Mouse (Mus musculus) left cerebral cortex, adult 11 months (tissue): ENCODE results near the gene Itpr2.

Experiments
- DNase-seq: peaks from one replicate; pipeline ENCODE4 v3.0.0; 2022; ENCODE audit warnings: low spot score

Itpr2 gene

DNA sequence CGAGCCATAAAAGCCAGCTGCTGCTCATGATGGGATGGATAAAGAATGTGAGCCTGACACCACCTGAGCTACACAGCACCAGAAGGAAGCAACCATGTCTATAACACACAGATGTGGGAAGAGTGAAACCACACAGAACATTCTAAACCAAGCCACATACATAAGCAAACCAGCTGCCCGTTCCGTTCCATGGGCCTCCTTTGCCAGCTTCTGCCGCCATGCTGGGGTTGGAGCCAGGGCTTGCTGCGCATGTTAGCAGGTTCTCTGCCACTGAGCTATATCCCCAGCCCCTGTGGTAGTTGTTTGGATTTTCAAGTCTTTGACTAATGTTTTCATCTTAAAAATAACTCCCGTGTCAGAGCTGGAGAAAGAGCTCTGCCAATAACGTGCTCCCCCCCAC is 87.9 kb downstream of the Itpr2 start:
- DNase-seq, result no peak

DNA sequence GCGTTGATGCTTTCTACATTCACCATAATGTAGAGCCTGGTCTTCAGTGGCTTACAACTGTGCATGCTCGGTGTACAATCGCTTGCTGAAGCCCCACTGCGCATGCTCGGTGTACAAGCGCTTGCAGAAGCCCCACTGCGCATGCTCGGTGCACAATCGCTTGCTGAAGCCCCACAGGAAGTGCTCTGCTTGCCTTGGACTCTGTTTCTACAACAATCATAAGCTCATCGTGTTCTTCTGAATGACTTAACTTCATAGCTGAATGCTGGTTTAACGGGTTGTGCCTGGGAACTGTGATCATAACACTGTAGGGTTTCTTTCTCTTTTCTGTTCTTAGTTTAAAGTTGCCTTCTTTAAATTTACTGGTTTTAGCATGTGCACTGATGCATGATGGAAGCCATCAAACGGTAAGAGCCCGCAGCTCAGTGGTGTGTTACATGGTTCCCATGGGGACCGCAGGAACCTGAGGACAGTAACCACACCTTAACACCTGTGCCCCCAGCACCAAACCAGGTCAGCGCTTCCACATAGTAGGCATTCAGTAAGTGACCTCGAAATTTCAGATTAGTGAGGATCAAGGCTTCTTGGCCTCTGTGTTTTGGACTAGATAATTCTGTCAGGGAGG is 90.5 kb downstream of the Itpr2 start:
- DNase-seq, result no peak

DNA sequence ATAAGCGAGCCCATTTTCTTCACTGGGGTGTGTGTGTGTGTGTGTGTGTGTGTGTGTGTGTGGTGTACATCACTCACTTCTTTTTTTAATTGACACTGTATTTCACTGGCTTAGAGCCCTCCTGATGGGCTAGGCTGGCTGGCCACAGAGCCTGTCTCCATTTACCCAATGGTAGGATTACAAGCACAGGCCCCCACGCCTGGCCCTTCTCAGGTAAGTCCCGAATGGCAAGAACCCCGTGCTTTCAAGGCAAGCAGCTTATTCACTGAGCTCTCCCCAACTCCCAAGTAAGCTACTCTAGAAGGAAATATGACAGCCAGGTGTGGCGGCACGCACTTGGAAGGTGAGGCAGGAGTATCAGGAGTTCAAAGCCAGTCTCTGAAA is 91.6 kb downstream of the Itpr2 start:
- DNase-seq, result no peak

DNA sequence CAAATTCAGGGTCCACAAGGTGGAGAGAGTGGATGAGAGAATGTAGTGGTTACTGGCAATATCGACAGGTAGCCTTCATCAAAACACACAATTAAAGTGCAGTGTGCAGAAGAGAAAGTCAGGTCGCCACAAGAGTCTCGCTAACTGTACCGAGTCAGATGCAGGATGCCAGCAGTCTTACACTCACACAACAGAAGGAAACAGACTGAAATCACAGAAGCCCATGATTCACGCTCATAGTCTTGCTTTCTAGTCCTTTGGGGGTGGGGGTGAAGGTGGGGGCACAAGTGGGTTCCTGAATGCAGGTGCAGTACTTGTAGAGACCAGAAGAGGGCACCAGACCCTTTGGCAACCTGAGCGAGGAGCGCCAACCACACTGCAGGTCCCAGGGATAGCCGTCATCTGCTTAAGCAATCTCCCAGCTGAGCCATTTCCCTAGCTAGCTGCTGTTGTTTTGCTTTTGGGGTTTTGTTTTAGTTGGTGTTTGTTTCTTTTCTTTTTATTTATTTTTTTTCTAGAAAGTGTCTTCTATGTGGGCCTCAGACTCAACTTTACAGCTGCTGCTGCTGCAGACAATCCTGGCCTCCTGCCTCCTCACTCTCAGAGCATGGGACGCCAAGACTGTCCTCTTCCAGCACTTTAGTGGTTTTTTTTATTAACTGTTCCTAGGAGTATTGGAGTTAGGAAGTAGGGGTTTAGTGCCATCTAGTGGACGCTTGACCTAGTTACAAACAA is 92.2 kb downstream of the Itpr2 start:
- DNase-seq, result peak; percentile 57

DNA sequence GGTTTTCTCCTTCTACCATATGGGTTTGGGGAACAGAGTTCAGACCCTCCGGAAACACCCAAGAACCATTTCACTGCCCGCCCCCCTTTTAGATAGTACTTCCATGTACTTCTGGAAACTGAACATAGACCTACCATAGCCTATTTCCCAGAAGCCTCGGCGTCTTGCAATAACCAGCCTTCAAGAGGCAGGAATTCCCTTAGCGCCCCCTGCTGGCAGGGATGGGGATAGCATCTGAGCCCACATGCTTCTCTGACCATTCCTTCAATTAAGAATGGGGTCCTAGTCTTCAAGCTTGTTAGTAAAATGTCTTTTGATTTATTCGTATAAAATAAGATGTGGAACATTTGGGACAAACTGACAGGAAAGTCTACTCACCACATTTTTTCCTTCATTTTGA is 96.6 kb downstream of the Itpr2 start:
- DNase-seq, result no peak

DNA sequence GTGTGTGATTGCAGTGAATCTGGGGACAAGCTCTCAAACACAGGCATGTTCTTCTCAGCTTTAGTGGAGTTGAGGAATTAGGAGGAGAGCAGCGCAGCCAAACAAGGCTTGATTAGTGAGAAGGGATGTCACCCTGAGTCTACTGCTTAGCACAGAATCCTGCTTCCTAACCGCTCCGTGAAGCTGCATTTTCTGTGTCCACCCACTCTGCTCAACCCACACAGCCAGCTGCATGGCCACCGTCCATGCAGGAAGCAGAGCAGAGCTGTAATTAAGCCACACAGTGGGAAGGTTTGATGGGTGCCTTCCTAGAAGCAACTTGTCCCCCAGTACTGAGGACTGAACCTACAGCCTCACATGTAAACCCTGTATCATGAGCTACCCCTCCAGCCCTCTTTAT is 97.1 kb downstream of the Itpr2 start:
- DNase-seq, result peak; percentile 37

DNA sequence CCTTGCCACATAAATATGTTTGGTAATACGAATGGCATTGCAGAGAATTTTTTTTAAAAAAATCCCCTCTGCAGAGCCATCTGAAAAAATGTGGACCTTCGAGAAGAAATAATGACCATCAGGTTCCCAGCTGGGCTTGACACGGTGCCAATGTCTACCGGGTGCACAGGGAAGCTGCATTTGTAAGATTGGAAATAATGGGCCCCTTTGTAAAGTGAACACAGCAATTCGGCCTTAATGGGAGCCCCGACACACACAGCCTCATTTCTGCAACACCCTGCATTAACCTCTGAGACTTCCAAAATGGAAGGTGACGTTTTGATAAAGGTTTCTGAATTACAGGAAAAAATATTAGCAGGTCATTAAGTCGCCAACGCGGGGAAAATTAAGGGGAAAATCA is 97.9 kb downstream of the Itpr2 start:
- DNase-seq, result no peak

DNA sequence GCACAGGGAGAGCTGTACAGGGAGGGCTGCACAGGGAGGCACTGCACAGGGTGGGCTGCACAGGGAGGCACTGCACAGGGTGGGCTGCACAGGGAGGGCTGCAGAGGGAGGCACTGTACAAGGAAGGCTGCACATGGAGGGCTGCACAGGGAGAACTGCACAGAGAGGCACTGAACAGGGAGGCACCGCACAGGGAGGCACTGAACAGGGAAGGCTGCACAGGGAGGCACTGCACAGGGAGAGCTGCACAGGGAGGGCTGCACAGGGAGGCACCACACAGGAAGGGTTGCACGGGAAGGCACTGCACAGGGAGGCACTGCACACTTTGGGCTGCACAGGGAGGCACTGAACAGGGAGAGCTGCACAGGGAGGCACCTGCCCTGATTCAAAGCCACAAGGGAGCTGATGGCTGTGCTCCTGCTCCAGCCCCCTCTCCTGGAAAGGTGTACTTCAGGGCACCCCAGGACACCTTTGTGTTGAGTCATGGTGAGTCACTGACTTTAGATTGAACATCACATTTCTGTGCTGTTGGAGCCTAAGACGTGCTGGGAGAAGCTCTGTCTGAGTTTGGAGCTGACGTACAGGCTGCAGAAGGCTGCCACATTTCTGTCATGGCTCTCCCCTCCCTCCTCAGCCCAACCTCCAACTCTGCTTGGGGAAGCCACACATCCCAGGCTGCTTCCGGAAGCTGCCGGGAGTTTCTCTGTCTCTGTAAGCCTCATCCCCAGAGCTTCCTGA is 98.9 kb downstream of the Itpr2 start:
- peak; percentile 58 for DNase-seq

DNA sequence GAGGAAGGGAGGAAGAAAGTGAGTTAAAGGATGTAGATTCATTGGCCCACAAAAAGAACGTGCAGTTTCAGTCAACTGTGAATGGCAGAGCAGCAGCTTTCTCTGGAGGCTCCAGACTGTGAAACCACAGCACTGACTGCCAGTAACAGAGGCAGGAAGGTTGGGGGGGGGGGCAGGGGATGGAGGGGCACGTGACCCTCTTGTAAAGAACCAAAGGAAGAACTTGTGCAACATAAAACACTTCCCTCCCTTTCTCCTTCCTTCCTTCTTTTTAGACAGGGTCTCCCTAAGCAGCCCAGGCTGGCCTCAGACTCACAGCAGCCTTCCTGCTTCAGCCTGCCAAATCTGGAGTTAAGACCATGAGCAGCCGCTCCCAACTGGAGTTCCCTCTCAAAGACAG is 104.2 kb downstream of the Itpr2 start:
- no peak for DNase-seq

DNA sequence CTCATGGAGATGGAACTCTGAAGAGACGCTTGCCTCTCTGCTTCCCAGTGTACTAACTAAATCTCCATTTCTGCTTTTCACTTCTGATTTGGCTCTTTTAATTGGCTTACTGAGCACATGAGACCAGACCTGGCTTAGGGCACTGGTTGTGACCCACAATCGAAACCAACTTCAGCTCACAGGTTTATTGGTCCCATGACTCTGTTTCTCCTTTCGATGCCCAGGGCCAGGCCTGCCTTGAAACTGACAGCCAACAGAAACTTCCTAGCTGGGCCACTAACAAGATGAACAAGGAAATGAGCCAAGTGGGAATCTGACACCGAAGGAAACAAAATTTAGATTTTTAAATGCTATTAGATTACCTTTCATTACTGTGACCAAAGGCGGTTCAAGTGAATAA is 105.8 kb downstream of the Itpr2 start:
- no peak for DNase-seq

DNA sequence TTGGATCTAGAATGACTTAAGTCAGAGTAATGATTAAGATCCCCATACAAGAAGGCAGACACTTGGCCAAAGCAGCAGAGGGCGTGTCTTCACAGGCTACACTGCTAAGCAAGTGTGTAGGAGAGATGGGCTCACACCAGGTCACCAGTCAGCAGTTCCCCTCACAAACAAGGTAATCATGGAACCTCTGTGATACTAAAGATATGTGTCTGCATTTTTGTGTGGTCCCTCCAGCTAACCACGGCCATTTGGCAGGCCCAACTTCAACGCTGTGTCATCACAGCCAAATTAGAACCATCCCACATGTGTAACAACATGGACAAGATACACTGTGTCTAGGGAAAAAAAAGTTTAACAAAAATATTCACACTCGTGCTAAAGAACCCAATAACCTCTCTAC is 106.4 kb downstream of the Itpr2 start:
- no peak for DNase-seq

DNA sequence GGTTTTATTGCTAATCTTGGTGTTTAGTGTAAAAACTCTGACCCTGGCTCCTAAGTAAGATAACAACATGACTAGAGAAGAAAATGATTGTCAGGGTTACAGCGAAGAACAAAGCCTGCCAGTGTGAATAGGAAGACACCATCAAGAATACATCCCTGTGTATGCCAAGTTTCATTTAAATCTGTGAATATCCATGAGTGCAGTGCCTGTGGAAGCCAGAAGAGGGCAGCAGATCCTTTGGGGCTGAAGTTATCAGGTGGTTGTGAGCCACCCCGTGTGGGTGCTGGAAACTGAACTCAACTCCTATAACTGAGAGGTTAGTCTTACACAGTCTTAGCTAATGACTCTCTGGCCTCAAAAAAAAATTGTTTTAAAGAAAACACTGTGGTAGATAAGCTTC is 109.8 kb downstream of the Itpr2 start:
- no peak for DNase-seq

DNA sequence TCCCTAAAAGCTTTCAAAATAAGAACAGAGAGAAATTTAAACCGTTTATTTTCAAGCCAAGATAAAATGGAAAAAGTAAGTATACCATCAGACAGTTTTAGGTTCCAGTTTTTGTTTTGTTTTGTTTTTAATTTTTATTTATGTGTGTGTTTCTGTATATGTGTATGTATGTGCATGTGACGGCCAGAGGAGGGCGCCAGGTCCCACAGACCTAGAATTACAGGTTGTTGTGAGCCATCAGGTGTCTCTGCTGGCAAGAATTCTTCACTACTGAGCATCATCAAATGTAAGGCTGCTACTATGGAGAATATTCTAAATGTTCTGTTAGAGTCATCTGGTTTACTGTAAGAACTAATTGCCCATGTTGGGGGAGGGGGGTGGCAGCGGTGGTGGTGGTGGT is 111.9 kb downstream of the Itpr2 start:
- DNase-seq, result no peak

DNA sequence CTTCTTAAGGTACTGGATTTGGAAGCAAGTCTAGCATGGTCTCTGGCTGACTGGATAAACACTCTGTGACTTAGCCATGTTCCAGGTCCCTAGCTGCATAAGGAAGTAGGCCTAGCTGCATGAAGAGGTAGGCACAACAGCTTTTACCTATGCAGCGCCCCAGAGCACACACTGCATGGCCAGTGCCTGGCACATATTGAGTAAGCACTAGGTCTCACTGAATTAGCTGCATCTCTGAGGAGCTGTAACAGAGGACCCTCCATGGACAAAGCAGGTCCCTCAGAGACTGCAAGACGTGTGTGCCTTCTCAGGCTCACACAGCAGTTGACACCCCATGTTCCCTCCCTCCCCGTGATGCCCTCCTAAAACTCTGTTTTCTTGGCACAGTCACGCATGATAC is 114.0 kb downstream of the Itpr2 start:
- no peak for DNase-seq

DNA sequence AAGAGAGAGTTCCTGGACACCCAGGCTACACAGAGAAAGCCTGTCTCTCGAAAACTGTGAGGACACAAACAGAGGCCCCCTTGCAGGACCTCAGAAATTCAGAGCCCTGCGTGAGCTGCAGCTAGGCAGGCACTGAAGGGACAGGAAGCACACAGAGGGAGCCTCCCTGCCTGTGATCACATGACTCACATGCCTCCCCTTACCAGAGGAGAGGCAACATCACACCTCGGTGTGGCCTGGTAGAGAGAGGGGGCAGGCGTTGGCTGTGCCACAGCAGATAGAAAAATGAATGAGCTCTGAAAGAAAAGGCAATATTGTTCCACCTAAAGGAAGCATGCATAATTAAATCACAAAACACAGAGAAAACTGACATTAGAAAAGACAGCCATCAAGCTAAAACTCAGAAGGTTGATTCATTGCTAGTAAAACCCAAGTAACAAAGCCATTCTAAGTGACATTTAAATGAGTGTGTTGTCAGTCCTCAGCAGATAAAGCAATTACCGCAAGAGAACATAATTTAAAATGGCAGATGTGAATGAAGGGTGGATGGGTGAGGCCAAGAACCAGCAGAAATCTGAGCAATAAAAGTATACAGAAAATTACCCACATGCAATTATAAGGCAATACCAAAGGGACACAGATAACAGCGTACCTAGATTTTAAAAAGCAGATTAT is 114.8 kb downstream of the Itpr2 start:
- DNase-seq, result no peak

DNA sequence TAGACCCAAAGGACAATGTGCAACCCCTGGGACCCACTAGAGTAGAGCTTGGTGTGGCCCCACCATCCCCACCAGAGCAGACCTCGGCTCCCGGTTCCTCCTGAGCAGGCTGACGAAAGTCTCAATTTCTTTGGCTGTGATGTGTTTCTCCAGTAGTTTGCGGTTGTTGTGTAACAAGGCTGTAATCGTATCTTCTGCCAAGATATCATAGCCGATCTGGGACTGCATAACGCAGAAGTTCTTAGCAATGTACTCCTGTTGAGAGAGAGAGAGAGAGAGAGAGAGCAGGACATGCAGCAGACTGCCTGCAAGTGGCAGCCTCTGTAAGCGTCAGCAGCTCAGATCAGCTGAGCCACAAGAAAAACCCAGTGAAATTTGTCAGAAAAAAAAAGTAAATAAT is 122.8 kb downstream of the Itpr2 start:
- DNase-seq, result no peak

DNA sequence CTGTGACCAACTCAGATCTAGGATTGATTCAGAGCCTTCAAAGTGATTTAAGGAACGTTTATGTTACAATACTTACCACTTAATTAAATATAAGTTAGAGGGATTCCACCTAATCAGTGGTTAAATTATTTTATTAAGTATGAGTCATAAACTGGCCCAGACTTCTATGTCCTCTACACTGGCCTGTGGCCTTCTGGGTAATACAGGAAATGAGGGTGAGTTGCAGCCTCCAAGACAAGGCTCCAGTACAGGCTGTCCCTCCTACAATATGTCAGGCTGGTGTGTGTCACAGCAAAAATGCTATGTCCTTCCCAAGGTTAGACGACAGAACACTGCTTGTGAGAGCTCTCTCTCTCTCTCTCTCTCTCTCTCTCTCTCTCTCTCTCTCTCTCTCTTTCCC is 130.5 kb downstream of the Itpr2 start:
- no peak for DNase-seq

DNA sequence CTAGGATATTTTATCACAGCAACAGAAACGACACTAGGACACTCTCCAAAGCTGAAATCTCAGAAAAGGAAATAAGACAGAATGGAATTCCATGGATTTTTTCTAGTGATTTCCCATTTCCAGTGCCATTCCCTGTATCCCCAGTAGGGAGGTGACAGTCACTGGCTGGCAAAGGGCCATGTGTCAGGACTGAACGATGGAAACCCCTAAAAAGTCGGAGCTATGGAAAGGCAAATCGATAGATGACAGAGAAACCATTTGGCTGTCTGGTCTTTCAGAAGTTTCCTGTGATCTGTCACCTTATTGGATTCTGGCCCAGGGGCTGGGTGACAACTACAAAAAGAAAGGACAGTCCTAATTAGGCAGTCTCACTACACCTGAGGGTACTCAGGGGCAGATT is 135.8 kb downstream of the Itpr2 start:
- DNase-seq, result no peak

DNA sequence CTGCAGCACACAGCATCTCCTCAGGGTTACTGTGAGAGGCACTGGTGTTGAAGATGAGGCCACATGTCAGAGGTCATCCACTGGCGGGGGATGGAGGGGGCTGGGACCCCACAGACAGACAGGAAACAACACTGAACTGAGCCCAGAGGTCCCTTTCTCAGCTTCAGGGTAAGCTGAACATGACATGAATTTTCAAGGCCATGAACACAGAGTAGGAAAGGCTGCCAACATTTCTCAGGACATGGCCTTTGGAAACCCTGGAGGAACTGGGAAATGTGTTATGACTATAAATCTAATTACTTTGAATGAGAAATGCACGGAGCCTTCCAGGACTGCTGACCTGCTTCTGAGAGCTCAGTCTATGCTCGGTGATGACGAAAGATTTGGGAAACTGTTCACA is 144.1 kb downstream of the Itpr2 start:
- no peak for DNase-seq

DNA sequence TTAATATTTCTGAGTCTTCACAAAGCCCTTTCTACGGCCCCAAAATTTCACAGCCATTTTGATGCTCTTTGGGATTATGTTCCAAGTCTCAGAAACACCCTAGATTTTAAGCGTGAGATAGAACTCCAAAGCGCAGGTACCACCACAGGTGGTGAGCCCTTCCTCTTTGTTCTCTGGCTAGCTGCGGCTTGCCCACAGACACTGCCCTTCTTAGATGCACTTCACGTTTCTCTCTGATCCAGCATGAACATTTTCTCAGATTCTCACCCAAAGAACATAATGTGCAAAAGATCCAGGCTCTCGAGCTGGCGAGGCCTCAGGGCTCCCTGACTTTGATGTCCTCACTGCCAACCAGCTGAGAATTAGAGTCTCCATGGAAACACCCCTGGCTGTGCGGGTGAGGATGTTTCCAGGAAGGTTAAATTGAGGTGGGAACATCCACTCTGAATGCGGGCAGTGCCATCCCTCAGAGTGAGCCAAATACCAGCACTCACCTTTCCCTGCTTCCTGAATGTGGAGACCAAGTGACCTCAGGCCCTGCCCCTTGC is 149.7 kb downstream of the Itpr2 start:
- DNase-seq, result peak; percentile 10

DNA sequence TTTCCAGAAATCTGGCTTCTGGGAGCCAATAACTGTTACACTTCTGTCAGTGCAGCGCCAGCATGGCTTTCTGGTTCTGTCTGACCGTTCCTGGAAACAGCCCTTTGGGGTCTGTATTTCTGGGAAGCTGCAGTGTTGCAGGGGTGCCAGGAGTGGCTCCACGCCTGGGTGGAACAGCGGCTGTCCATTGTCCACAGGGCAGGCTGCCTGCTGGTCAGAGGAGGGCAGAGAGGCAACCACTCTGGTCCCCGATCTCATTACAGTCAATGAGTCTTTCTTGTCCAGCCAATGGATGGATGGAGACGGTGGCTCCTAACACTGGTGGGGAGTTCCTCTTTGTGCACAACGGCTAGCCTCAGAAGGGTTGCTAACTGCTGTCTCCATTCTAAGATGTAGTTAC is 150.2 kb downstream of the Itpr2 start:
- no peak for DNase-seq

DNA sequence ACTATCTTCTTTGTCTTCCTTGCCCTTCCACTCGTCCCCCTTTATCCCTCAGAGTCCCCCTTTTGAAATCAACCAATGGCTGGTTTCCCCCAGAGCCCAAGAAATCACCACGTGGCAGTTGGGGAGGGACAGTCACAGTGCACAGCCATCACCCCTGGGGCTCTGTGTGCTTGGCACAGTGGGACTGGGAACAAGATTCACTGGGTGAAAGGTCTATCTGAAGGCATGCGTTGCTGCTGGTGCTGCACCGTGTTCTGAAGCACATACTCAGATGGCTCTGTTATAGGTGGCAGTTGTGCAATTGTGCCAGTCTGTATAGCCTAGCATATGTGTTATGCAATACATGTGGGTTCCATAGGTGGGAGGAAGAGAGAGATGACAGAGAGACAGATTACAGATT is 154.5 kb downstream of the Itpr2 start:
- DNase-seq, result no peak
